Mouse (Mus musculus): ENCODE data around the gene Tet2. TPM values are rescaled to one million over a fixed set of nuclear protein-coding genes. Genes with fewer than 3 reads are reported as not detected.

Tet2 gene
- total and polyA plus RNA-seq, 2 experiments, result 8.2 to 12.1 TPM

- Histone ChIP-seq H3K4me3 (ENCODE audit: insufficient read depth, low read depth, low read length) (no peak overlapping the region), H3K79me2 (ENCODE audit: control insufficient read depth, insufficient read depth, low read length) (peaks cover 14% of the 10 kb centered on the region), H3K27me3 (ENCODE audit: control insufficient read depth, insufficient read depth, low read length) (no peaks in the 10 kb centered on the region), H3K9ac (ENCODE audit: low read depth, low read length) (no peak overlapping the region), H3K36me3 (ENCODE audit: control insufficient read depth, insufficient read depth, low read length) (no peaks in the 10 kb centered on the region), H3K27ac (replicated peaks; ENCODE audit: insufficient read depth, low read depth, low read length) (no peak overlapping the region), H3K4me1 (ENCODE audit: control insufficient read depth, insufficient read depth, low read length) (peaks cover 9% of the 10 kb centered on the region)
- DNase-seq (ENCODE audit: extremely low read depth, low read depth, low spot score), result no peak
- TF ChIP-seq POLR2A (IDR thresholded peaks at IDR 0.05; ENCODE audit: extremely low read depth, insufficient read depth, low read length) (no peak), CTCF (IDR thresholded peaks at IDR 0.05; ENCODE audit: low read depth, low read length) (no peak)
- 41% methylated on average over 3 of the region's 3 CpGs for WGBS
Measured at GRCm38 (mm10) chr3:133530664-133531063, 14.3 kb downstream of the Tet2 start.

- DNase-seq (ENCODE audit: extremely low read depth, low read depth, low spot score), result no peak
- TF ChIP-seq CTCF (IDR thresholded peaks at IDR 0.05; ENCODE audit: low read depth, low read length) (no peak), POLR2A (IDR thresholded peaks at IDR 0.05; ENCODE audit: extremely low read depth, insufficient read depth, low read length) (no peak)
- Histone ChIP-seq H3K4me3 (ENCODE audit: insufficient read depth, low read depth, low read length) (no peak overlapping the region), H3K36me3 (ENCODE audit: control insufficient read depth, insufficient read depth, low read length) (no peaks in the 10 kb centered on the region), H3K27ac (replicated peaks; ENCODE audit: insufficient read depth, low read depth, low read length) (no peak overlapping the region), H3K27me3 (ENCODE audit: control insufficient read depth, insufficient read depth, low read length) (no peaks in the 10 kb centered on the region), H3K4me1 (ENCODE audit: control insufficient read depth, insufficient read depth, low read length) (peaks cover 4% of the 10 kb centered on the region; the same call in 1 of the 2 replicates), H3K9ac (ENCODE audit: low read depth, low read length) (no peak overlapping the region), H3K79me2 (ENCODE audit: control insufficient read depth, insufficient read depth, low read length) (peaks cover 20% of the 10 kb centered on the region)
- 72% methylated on average over 4 of the region's 4 CpGs for WGBS
Measured at GRCm38 (mm10) chr3:133526119-133526723, 18.7 kb downstream of the Tet2 start.

DNA sequence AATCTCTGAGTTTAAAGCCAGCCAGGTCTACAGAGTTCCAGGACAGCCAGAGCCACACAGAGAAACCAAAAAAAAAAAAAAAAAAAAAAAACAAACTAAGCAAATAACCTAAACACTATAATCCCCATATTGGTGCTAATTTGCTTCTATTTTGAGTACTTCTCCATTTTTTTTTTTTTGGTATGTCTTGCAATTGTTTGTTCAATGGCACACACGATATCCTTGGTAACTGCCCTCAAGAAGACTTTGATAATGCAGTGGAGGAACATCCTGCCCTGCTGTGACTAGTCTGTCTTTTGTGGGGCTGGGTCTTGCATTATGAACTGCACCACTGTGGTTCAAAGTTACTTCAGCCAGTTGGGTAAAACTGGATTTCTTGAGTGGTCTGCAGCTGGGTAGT, 19.4 kb downstream of the Tet2 start:
- H3K27ac ChIP-seq (replicated peaks; ENCODE audit: insufficient read depth, low read depth, low read length), result no peak overlapping the region

DNA sequence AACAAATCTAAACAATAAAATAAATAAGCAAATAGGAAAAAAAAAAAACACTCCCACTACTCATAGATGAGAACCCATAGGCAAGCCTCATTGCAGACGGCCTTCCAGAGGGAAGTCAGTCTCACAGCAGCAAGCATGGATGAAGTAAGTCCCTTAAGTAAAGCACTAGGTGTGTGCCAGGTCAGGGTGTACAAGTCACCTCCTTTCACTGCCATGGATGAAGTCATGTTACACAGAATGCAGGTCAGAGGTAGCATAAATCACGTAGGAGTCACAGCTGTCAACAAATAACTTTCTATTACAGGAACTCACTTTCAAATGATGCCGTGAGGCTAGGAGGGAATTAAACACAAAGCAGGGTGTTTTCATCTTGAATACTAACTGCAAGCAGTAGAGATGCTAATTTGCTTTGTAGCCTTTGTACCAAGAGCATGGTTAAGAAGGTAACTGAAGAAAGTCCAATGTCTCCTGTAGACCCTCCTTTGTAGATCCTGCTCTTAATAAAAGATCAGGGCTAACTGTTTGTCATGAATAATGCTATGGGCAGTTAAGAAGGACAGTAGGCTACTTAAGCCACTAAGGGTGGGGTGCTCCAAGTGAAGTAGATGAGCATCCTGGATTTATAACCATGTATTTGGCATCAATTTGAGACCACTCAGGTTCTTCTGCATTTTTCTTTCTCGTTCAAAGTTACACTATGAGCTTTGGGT, 20.4 kb downstream of the Tet2 start:
- no peak for DNase-seq (ENCODE audit: extremely low read depth, low read depth, low spot score)
- no peak overlapping the region for H3K4me3 ChIP-seq (ENCODE audit: insufficient read depth, low read depth, low read length)
- H3K79me2 ChIP-seq (ENCODE audit: control insufficient read depth, insufficient read depth, low read length), result peaks cover 26% of the 10 kb centered on the region
- H3K36me3 ChIP-seq (ENCODE audit: control insufficient read depth, insufficient read depth, low read length), result no peaks in the 10 kb centered on the region
- 60% methylated on average over 4 of the region's 4 CpGs for WGBS
- no peak overlapping the region for H3K27ac ChIP-seq (replicated peaks; ENCODE audit: insufficient read depth, low read depth, low read length)
- no peak overlapping the region for H3K9ac ChIP-seq (ENCODE audit: low read depth, low read length)
- no peaks in the 10 kb centered on the region; the same call in 1 of the 2 replicates for H3K4me1 ChIP-seq (ENCODE audit: control insufficient read depth, insufficient read depth, low read length)
- TF ChIP-seq CTCF (IDR thresholded peaks at IDR 0.05; ENCODE audit: low read depth, low read length) (no peak), POLR2A (IDR thresholded peaks at IDR 0.05; ENCODE audit: extremely low read depth, insufficient read depth, low read length) (no peak)
- H3K27me3 ChIP-seq (ENCODE audit: control insufficient read depth, insufficient read depth, low read length), result no peaks in the 10 kb centered on the region

More for the DNA sequence above, 19.4 kb downstream of the Tet2 start:
- H3K36me3 ChIP-seq (ENCODE audit: control insufficient read depth, insufficient read depth, low read length), result no peaks in the 10 kb centered on the region
- no peak overlapping the region for H3K4me3 ChIP-seq (ENCODE audit: insufficient read depth, low read depth, low read length)
- peaks cover 23% of the 10 kb centered on the region for H3K79me2 ChIP-seq (ENCODE audit: control insufficient read depth, insufficient read depth, low read length)
- no peaks in the 10 kb centered on the region for H3K27me3 ChIP-seq (ENCODE audit: control insufficient read depth, insufficient read depth, low read length)
- H3K4me1 ChIP-seq (ENCODE audit: control insufficient read depth, insufficient read depth, low read length), result peaks cover under 1% of the 10 kb centered on the region; the same call in 1 of the 2 replicates
- TF ChIP-seq CTCF (IDR thresholded peaks at IDR 0.05; ENCODE audit: low read depth, low read length) (no peak), POLR2A (IDR thresholded peaks at IDR 0.05; ENCODE audit: extremely low read depth, insufficient read depth, low read length) (no peak)
- 64% methylated on average over 1 of the region's 1 CpGs for WGBS
- no peak for DNase-seq (ENCODE audit: extremely low read depth, low read depth, low spot score)
- H3K9ac ChIP-seq (ENCODE audit: low read depth, low read length), result no peak overlapping the region

DNA sequence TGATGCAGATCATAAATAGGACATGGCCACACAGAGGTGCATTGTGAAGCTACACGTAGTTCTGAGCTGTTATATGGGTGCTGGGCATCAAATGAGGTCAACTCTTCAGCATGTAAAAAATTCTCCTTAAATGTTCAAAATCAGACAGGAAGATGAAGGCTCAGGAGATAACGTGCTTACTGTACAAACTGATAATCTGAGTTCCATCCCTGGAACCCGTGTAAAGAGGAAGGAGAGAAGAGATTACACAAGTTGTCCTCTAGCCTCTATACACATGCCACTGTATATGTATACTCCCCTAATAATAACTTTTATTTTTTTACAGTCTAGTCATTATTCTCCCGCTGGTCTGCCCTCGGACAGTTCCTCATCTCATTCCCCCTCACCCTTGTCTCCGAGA, 21.7 kb downstream of the Tet2 start:
- no peak overlapping the region for H3K9ac ChIP-seq (ENCODE audit: low read depth, low read length)
- no peak for TF ChIP-seq POLR2A (IDR thresholded peaks at IDR 0.05; ENCODE audit: extremely low read depth, insufficient read depth, low read length)
- no peak for TF ChIP-seq CTCF (IDR thresholded peaks at IDR 0.05; ENCODE audit: low read depth, low read length)
- no peak overlapping the region for H3K27ac ChIP-seq (replicated peaks; ENCODE audit: insufficient read depth, low read depth, low read length)
- 77% methylated on average over 6 of the region's 6 CpGs for WGBS
- H3K27me3 ChIP-seq (ENCODE audit: control insufficient read depth, insufficient read depth, low read length), result no peaks in the 10 kb centered on the region
- H3K79me2 ChIP-seq (ENCODE audit: control insufficient read depth, insufficient read depth, low read length), result peaks cover 26% of the 10 kb centered on the region
- H3K4me1 ChIP-seq (ENCODE audit: control insufficient read depth, insufficient read depth, low read length), result no peaks in the 10 kb centered on the region; the same call in 1 of the 2 replicates
- H3K36me3 ChIP-seq (ENCODE audit: control insufficient read depth, insufficient read depth, low read length), result no peaks in the 10 kb centered on the region
- no peak for DNase-seq (ENCODE audit: extremely low read depth, low read depth, low spot score)
- no peak overlapping the region for H3K4me3 ChIP-seq (ENCODE audit: insufficient read depth, low read depth, low read length)

DNA sequence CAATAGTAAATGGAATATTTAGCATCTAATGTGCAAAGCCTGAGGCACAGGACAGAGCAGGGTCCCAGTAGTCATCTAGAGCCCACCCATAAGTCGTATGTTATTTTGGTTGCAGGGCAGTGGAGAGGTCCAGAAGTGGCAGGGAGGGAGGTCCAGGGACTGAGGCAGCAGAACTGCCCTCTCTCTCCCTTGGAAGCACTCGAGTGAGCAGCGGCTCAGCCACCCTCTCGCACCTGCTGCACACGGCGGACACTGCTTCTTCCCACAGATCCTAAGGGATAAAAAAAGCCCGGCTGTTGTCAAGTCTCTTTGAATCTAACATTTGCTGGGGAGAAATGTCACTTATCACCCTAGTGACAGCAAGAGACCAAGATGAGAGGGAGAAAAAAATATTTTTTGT, 22.6 kb downstream of the Tet2 start:
- H3K27ac ChIP-seq (replicated peaks; ENCODE audit: insufficient read depth, low read depth, low read length), result no peak overlapping the region
- WGBS, result 92% methylated on average over 7 of the region's 7 CpGs

More for the DNA sequence above, 22.6 kb downstream of the Tet2 start:
- Histone ChIP-seq H3K9ac (ENCODE audit: low read depth, low read length) (no peak overlapping the region), H3K27me3 (ENCODE audit: control insufficient read depth, insufficient read depth, low read length) (no peaks in the 10 kb centered on the region), H3K4me3 (ENCODE audit: insufficient read depth, low read depth, low read length) (no peak overlapping the region), H3K4me1 (ENCODE audit: control insufficient read depth, insufficient read depth, low read length) (peaks cover 5% of the 10 kb centered on the region; the same call in 1 of the 2 replicates), H3K79me2 (ENCODE audit: control insufficient read depth, insufficient read depth, low read length) (peaks cover 26% of the 10 kb centered on the region), H3K36me3 (ENCODE audit: control insufficient read depth, insufficient read depth, low read length) (no peaks in the 10 kb centered on the region)
- no peak for DNase-seq (ENCODE audit: extremely low read depth, low read depth, low spot score)
- no peak for TF ChIP-seq POLR2A (IDR thresholded peaks at IDR 0.05; ENCODE audit: extremely low read depth, insufficient read depth, low read length)
- no peak for TF ChIP-seq CTCF (IDR thresholded peaks at IDR 0.05; ENCODE audit: low read depth, low read length)

All from liver, adult 2 months (tissue).